Mouse (Mus musculus) intestine, postnatal 0 days (tissue): ENCODE measurements around the gene Hist1h2ab. TPM values are rescaled to one million over a fixed set of nuclear protein-coding genes. Genes with fewer than 3 reads are reported as not detected.
"Not testable (repeated sequence)": the region's sequence is repeated elsewhere in the genome, so short reads cannot be mapped to it uniquely, and the experiment has no call there.

ENCODE experiments used
- ATAC-seq: fragments of 200-750 bp; cut with Nextera tagmentation; 2 replicates; pipeline ENCODE4 v1.8.0; 2017; ENCODE audit warnings: mild to moderate bottlenecking, moderate TSS enrichment, moderate library complexity
- H3K27ac ChIP-seq: fragments of 300-500 bp; sonication (generic); 2 replicates; pipeline ENCODE4 v1.5.1; 2014; ENCODE audit warnings: mild to moderate bottlenecking, low read depth, low read length, moderate library complexity
- H3K27me3 ChIP-seq: fragments of 300-500 bp; sonication (generic); replicated peaks from 2 replicates; pipeline ENCODE4 v1.6.1; 2014; ENCODE audit warnings: low read length, mixed read lengths; ENCODE audit not compliant: control insufficient read depth, insufficient read depth
- H3K36me3 ChIP-seq: fragments of 300-500 bp; sonication (generic); 2 replicates; pipeline ENCODE4 v1.6.1; 2014; ENCODE audit warnings: mild to moderate bottlenecking, moderate library complexity; ENCODE audit not compliant: control insufficient read depth, insufficient read depth
- H3K4me1 ChIP-seq: fragments of 300-500 bp; sonication (generic); replicated peaks from 2 replicates; pipeline ENCODE4 v1.6.1; 2014; ENCODE audit warnings: antibody characterized with exemption, low read length, mixed read lengths; ENCODE audit not compliant: control insufficient read depth, insufficient read depth
- H3K4me2 ChIP-seq: fragments of 300-500 bp; sonication (generic); replicated peaks from 2 replicates; pipeline ENCODE4 v1.6.1; 2014; ENCODE audit warnings: low read depth, mild to moderate bottlenecking, moderate library complexity
- H3K4me3 ChIP-seq: fragments of 300-500 bp; sonication (generic); 2 replicates; pipeline ENCODE4 v1.5.1; 2014; ENCODE audit warnings: low read depth, low read length
- H3K9ac ChIP-seq: fragments of 300-500 bp; sonication (generic); 2 replicates; pipeline ENCODE4 v1.6.1; 2014; ENCODE audit warnings: mild to moderate bottlenecking, low read depth, low read length
- H3K9me3 ChIP-seq: fragments of 300-500 bp; sonication (generic); 2 replicates; pipeline ENCODE4 v1.6.1; 2016; ENCODE audit warnings: mixed run types; ENCODE audit not compliant: control insufficient read depth
- CTCF ChIP-seq: sonication (generic); IDR thresholded peaks from 2 replicates; pipeline ENCODE4 v1.5.1; 2016; ENCODE audit warnings: low read depth, mild to moderate bottlenecking, control low read depth, antibody characterized with exemption, moderate library complexity
- WGBS: fragments of 180-500 bp; shearing (Covaris S2); extraction: QIAGEN DNeasy Blood & Tissue Kit; methylation state at CpG from one replicate; pipeline ENCODE4 v1.1.7; 2014; 5-methylcytosine and 5-hydroxymethylcytosine counted together
- polyA plus RNA-seq: library from polyadenylated mRNA; unstranded; fragments of >200 nt; fragmentation: Nextera tagmentation; extraction: Ambion mirVana; gene quantifications from 2 replicates; pipeline ENCODE4 v1.2.1, GENCODE M21; 2015

Gene Hist1h2ab
- polyA plus RNA-seq, 1 experiment from 2014 or later: 12.1 TPM

GRCm38 (mm10) chr13:23751478-23751956 is 591 bp downstream of the Hist1h2ab start:
- no peaks in the 10 kb centered on the region for H3K9me3 ChIP-seq
- under 1% methylated on average over 11 of the region's 11 CpGs for WGBS
- peak overlapping the region; percentile 72 for H3K4me2 ChIP-seq
- no peak for ATAC-seq
- no peak for TF ChIP-seq CTCF
- H3K9ac ChIP-seq: no peak overlapping the region
- peaks cover 4% of the 10 kb centered on the region; the same call in 1 of the 2 replicates for H3K4me1 ChIP-seq
- H3K27me3 ChIP-seq: no peaks in the 10 kb centered on the region
- H3K27ac ChIP-seq: peak overlapping the region; percentile 77
- no peaks in the 10 kb centered on the region for H3K36me3 ChIP-seq
- H3K4me3 ChIP-seq: peak overlapping the region; percentile 32

GRCm38 (mm10) chr13:23752067-23752741 is 1.3 kb downstream of the Hist1h2ab start, which contains the start of gene Hist1h3b:
Gene Hist1h3b, plus strand, starts transcription at chr13:23752267.
- 0 out of 2 replicates have a peak, but pooled peaks have one; percentile 4 for TF ChIP-seq CTCF

GRCm38 (mm10) chr13:23752742-23753172 is 1.8 kb downstream of the Hist1h2ab start:
- H3K9ac ChIP-seq: no peak overlapping the region
- no peak for ATAC-seq
- H3K4me3 ChIP-seq: peak overlapping the region; percentile 20; the same call in 1 of the 2 replicates
- no peaks in the 10 kb centered on the region for H3K27me3 ChIP-seq
- H3K4me1 ChIP-seq: peaks cover 3% of the 10 kb centered on the region; the same call in 1 of the 2 replicates
- 8% methylated on average over 6 of the region's 6 CpGs for WGBS
- TF ChIP-seq CTCF: no peak
- no peaks in the 10 kb centered on the region for H3K9me3 ChIP-seq
- H3K36me3 ChIP-seq: no peaks in the 10 kb centered on the region
- no peak overlapping the region for H3K27ac ChIP-seq
- H3K4me2 ChIP-seq: peak overlapping the region; percentile 47

More at GRCm38 (mm10) chr13:23752067-23752741, 1.3 kb downstream of the Hist1h2ab start, which contains the start of gene Hist1h3b:
- H3K36me3 ChIP-seq, H3K9ac ChIP-seq, H3K9me3 ChIP-seq, H3K4me1 ChIP-seq, H3K27me3 ChIP-seq: not testable (repeated sequence)
- H3K4me3 ChIP-seq: peak within 1 kb of the TSS; percentile 32
- ATAC-seq: peak; percentile 71
- peak within 1 kb of the TSS; percentile 77 for H3K27ac ChIP-seq
- WGBS: under 1% methylated on average over 18 of the region's 47 CpGs
- H3K4me2 ChIP-seq: peak within 1 kb of the TSS; percentile 72

GRCm38 (mm10) chr13:23753314-23754078 is 2.6 kb downstream of the Hist1h2ab start:
- Histone ChIP-seq H3K27me3 (no peaks in the 10 kb centered on the region), H3K9ac (no peak overlapping the region), H3K27ac (no peak overlapping the region), H3K4me3 (no peak overlapping the region), H3K36me3 (no peaks in the 10 kb centered on the region), H3K4me2 (no peak overlapping the region; the same call in 1 of the 2 replicates), H3K4me1 (no peaks in the 10 kb centered on the region), H3K9me3 (no peaks in the 10 kb centered on the region)
- no peak for ATAC-seq
- WGBS: 52% methylated on average over 4 of the region's 4 CpGs
- TF ChIP-seq CTCF: no peak

GRCm38 (mm10) chr13:23755000-23755399 is 4.1 kb downstream of the Hist1h2ab start:
- Histone ChIP-seq H3K27ac (no peak overlapping the region), H3K4me3 (no peak overlapping the region), H3K36me3 (no peaks in the 10 kb centered on the region), H3K4me2 (no peak overlapping the region), H3K27me3 (no peaks in the 10 kb centered on the region), H3K9me3 (no peaks in the 10 kb centered on the region), H3K4me1 (no peaks in the 10 kb centered on the region), H3K9ac (no peak overlapping the region)
- no peak for TF ChIP-seq CTCF
- no peak for ATAC-seq

- Histone ChIP-seq H3K27ac (peak within 1 kb of the TSS; percentile 74), H3K4me3 (peak within 1 kb of the TSS; percentile 36), H3K9me3 (no peaks in the 10 kb centered on the region), H3K27me3 (no peaks in the 10 kb centered on the region), H3K36me3 (no peaks in the 10 kb centered on the region), H3K4me2 (peak within 1 kb of the TSS; percentile 66), H3K4me1 (peaks cover 5% of the 10 kb centered on the region; the same call in 1 of the 2 replicates), H3K9ac (0 out of 2 replicates have a peak within 1 kb of the TSS, but pooled peaks have one; percentile 17)
- ATAC-seq: peak; percentile 71
- TF ChIP-seq CTCF: no peak; the same call in 1 of the 2 replicates
- under 1% methylated on average over 15 of the region's 22 CpGs for WGBS
Measured at GRCm38 (mm10) chr13:23756790-23757189, 5.9 kb downstream of the Hist1h2ab start, which contains the start of gene Hist1h4b. Gene Hist1h4b, plus strand, starts transcription at chr13:23757013.
